Comparison of ENCODE assay signal across 14 mouse cellular contexts in genomic region chr16:72678450-72678849, GRCm38 (mm10).
DNase-seq lines count a peak whose midpoint lies in the region; ATAC-seq lines count a peak whose summit lies in the region.
"Had no signal": no experiment of that assay in that cellular context is flagged by ENCODE, and none has a peak within 500 bp of the region (broad histone marks: within the 10 kb centered on the region; RNA-seq: fewer than 3 reads in every experiment).

No protein-coding gene starts in this region.

- ATAC-seq in intestine, embryonic 14.5 days (replicated peaks; ENCODE audit: low FRiP score, low TSS enrichment, low read depth), result no peak
- ATAC-seq in intestine, embryonic 15.5 days, result no peak
- no peak for ATAC-seq in embryonic facial prominence, embryonic 12.5 days (ENCODE audit: insufficient number of reproducible peaks, insufficient read depth, low FRiP score, low TSS enrichment)
- peak; percentile 43 for ATAC-seq in neural tube, embryonic 13.5 days (ENCODE audit: low read depth)

- H3K36me3 ChIP-seq in intestine, embryonic 14.5 days (ENCODE audit: control insufficient read depth, insufficient read depth, low read length), result no peaks in the 10 kb centered on the region
- H3K36me3 ChIP-seq in intestine, embryonic 15.5 days, result no peaks in the 10 kb centered on the region
- H3K36me3 ChIP-seq in embryonic facial prominence, embryonic 12.5 days, result peaks cover 6% of the 10 kb centered on the region; the same call in 1 of the 2 replicates
- H3K36me3 ChIP-seq in neural tube, embryonic 13.5 days, result no peaks in the 10 kb centered on the region

- no peak for DNase-seq in intestine, embryonic 14.5 days (ENCODE audit: low spot score)
- peak; percentile 68 for DNase-seq in mesoderm, embryonic 11.5 days (ENCODE audit: low read depth, low spot score)
- DNase-seq in left cerebral cortex, adult 18-20 months (ENCODE audit: low spot score in 2 of 2), result no peak
- no peak for DNase-seq in spleen, postnatal 10 days (ENCODE audit: low spot score in 2 of 2)
- no peak for DNase-seq in lung, postnatal 4 days
- DNase-seq: heart, adult 11 months; kidney, adult 9 months; lung, adult 2 months; spleen, adult 18-20 months; thymus, adult 18-20 months had no signal

- H3K4me2 ChIP-seq in intestine, embryonic 14.5 days (ENCODE audit: low read length), result 0 out of 2 replicates have a peak overlapping the region, but pooled peaks have one; percentile 15
- H3K4me2 ChIP-seq in intestine, embryonic 15.5 days (replicated peaks), result no peak overlapping the region
- peak overlapping the region; percentile 12; the same call in 1 of the 2 replicates for H3K4me2 ChIP-seq in embryonic facial prominence, embryonic 12.5 days (replicated peaks)
- H3K4me2 ChIP-seq in neural tube, embryonic 13.5 days, result peak overlapping the region; percentile 39
- H3K4me2 ChIP-seq: limb, embryonic 13.5 days had no signal

- H3K9ac ChIP-seq in intestine, embryonic 14.5 days (ENCODE audit: low read length), result no peak overlapping the region
- no peak overlapping the region for H3K9ac ChIP-seq in intestine, embryonic 15.5 days
- H3K9ac ChIP-seq in embryonic facial prominence, embryonic 12.5 days, result no peak overlapping the region
- H3K9ac ChIP-seq in neural tube, embryonic 13.5 days, result peak overlapping the region; percentile 6; the same call in 1 of the 2 replicates
- H3K9ac ChIP-seq: limb, embryonic 13.5 days had no signal

- peaks cover 17% of the 10 kb centered on the region for H3K4me1 ChIP-seq in intestine, embryonic 14.5 days (replicated peaks; ENCODE audit: control insufficient read depth, insufficient read depth, low read length)
- 0 out of 2 replicates have a peak, but pooled peaks cover 6% of the 10 kb centered on the region for H3K4me1 ChIP-seq in intestine, embryonic 15.5 days (replicated peaks)
- H3K4me1 ChIP-seq in embryonic facial prominence, embryonic 12.5 days, result peaks cover 15% of the 10 kb centered on the region
- H3K4me1 ChIP-seq in neural tube, embryonic 13.5 days (replicated peaks), result peaks cover 35% of the 10 kb centered on the region

- H3K27ac ChIP-seq in intestine, embryonic 14.5 days (ENCODE audit: low read depth), result no peak overlapping the region
- H3K27ac ChIP-seq in intestine, embryonic 15.5 days, result no peak overlapping the region
- no peak overlapping the region for H3K27ac ChIP-seq in embryonic facial prominence, embryonic 12.5 days
- H3K27ac ChIP-seq in neural tube, embryonic 13.5 days (replicated peaks), result peak overlapping the region; percentile 64
- H3K27ac ChIP-seq: limb, embryonic 13.5 days had no signal

- H3K4me3 ChIP-seq in intestine, embryonic 14.5 days (ENCODE audit: low read depth, low read length), result no peak overlapping the region
- H3K4me3 ChIP-seq in intestine, embryonic 15.5 days (replicated peaks), result no peak overlapping the region
- no peak overlapping the region for H3K4me3 ChIP-seq in embryonic facial prominence, embryonic 12.5 days
- H3K4me3 ChIP-seq in neural tube, embryonic 13.5 days, result 0 out of 2 replicates have a peak overlapping the region, but pooled peaks have one; percentile 2
- H3K4me3 ChIP-seq: limb, embryonic 13.5 days had no signal

- 19% methylated on average over 13 of the region's 13 CpGs for WGBS in intestine, embryonic 14.5 days
- WGBS in intestine, embryonic 15.5 days, result 27% methylated on average over 13 of the region's 13 CpGs
- 29% methylated on average over 13 of the region's 13 CpGs for WGBS in embryonic facial prominence, embryonic 12.5 days
- 9% methylated on average over 13 of the region's 13 CpGs for WGBS in neural tube, embryonic 13.5 days

- no peaks in the 10 kb centered on the region for H3K27me3 ChIP-seq in intestine, embryonic 14.5 days (replicated peaks; ENCODE audit: control insufficient read depth, insufficient read depth, low read length)
- H3K27me3 ChIP-seq in intestine, embryonic 15.5 days (replicated peaks), result no peaks in the 10 kb centered on the region
- no peaks in the 10 kb centered on the region for H3K27me3 ChIP-seq in embryonic facial prominence, embryonic 12.5 days
- no peaks in the 10 kb centered on the region for H3K27me3 ChIP-seq in neural tube, embryonic 13.5 days
- H3K27me3 ChIP-seq: limb, embryonic 13.5 days had no signal

- H3K9me3 ChIP-seq in intestine, embryonic 14.5 days (ENCODE audit: control insufficient read depth, low read length), result no peaks in the 10 kb centered on the region
- no peaks in the 10 kb centered on the region for H3K9me3 ChIP-seq in intestine, embryonic 15.5 days
- no peaks in the 10 kb centered on the region for H3K9me3 ChIP-seq in embryonic facial prominence, embryonic 12.5 days
- H3K9me3 ChIP-seq in neural tube, embryonic 13.5 days, result no peaks in the 10 kb centered on the region
- H3K9me3 ChIP-seq: limb, embryonic 13.5 days had no signal
